Mouse (Mus musculus) olfactory bulb, adult 2 months (tissue): ENCODE results near the gene Rfx4.

Experiments
- CTCF ChIP-seq: fragments of 200-500 bp; IDR thresholded peaks from 2 replicates; pipeline ENCODE4 v1.5.1; 2012; ENCODE audit warnings: low read depth, mild to moderate bottlenecking, low read length, moderate library complexity; ENCODE audit not compliant: insufficient read depth
- POLR2A ChIP-seq: fragments of 200-500 bp; IDR thresholded peaks from 2 replicates; pipeline ENCODE4 v1.6.1; 2012; ENCODE audit warnings: mild to moderate bottlenecking, low read depth, low read length, moderate library complexity; ENCODE audit not compliant: insufficient read depth

DNA sequence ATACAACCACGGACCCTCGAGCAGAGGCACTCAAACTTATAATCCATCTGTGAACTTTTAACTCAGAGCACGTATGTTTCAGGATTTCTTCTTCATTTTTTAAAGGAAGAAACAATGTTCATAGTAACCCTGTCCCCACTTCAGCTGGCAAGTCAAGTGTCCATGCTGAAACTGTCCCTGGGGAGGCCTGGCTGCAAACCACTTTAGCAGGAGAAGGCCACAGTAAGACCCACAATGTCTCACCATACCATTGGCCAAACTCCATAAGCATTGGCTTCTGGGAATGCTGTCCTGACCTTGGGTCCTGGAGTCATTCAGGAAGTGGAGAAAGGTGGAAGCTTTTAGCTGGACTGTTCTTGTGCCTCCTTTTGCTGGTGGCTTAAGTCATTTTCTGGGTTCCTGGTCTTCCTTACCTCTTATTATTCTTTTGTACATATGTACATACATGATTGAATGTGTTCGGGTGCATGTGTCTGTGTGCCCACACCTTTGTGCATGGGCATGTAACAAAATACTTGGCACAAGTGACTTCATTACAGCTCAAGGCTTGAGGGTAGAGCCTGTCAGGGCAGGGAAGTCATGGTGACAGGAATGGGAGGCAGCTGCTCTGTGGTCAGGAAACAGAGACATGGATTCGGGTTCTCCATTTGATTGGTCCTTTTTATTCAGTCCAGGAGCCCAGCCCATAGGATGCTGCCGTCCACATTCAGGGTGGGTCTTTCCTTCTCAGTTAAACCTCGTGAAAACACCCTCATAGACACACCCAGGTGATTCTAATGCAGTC is 61.4 kb downstream of the Rfx4 start:
- TF ChIP-seq CTCF (no peak), POLR2A (no peak)
